Mouse (Mus musculus) E14TG2a.4 (cell line): ENCODE measurements around the gene Gm17581.

Experiments used
- CTCF ChIP-seq: conservative IDR thresholded peaks from 2 replicates; pipeline ENCODE4 v1.5.1; 2014; ENCODE audit warnings: low read length
- NANOG ChIP-seq: IDR thresholded peaks from 2 replicates; pipeline ENCODE4 v1.6.1; 2014; ENCODE audit warnings: borderline replicate concordance, low read length, mixed read lengths
- POU5F1 ChIP-seq: IDR thresholded peaks from 2 replicates; pipeline ENCODE4 v1.6.1; 2014; ENCODE audit warnings: low read length, borderline replicate concordance

- no peak for TF ChIP-seq CTCF
- TF ChIP-seq NANOG: no peak
- no peak for TF ChIP-seq POU5F1
These were observed 28.4 kb downstream of the Gm17581 start for GRCm38 (mm10) chr2:155707251-155707650.
